Mouse (Mus musculus) liver, adult 2 months (tissue): ENCODE data around the gene Gm44502.

Experiments used
- CTCF ChIP-seq: fragments of 200-500 bp; IDR thresholded peaks from 2 replicates; pipeline ENCODE4 v1.5.1; 2011; ENCODE audit warnings: low read depth, low read length, control low read depth
- POLR2A ChIP-seq: fragments of 200-500 bp; IDR thresholded peaks from 2 replicates; pipeline ENCODE4 v1.6.1; 2011; ENCODE audit warnings: low read length, control low read depth; ENCODE audit not compliant: insufficient read depth; ENCODE audit errors: extremely low read depth

DNA sequence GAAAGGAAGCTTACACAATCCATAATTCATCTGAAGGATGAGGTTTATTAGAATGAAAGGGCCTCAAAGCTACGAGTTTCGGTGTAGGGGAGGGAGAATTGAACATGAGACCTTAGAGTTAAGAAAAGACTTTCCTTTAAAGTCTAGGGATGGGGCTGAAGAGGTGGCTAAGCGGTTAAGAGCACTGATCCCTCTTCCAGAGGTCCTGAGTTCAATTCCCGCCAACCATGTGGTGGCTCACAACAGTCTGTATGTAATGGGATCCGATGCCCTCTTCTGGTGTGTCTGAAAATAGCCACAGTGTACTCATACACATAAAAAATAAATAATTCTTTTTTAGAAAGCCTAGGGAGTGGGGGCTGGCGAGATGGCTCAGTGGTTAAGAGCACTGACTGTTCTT is 845 bp upstream of the Gm44502 start:
- TF ChIP-seq CTCF (no peak), POLR2A (no peak)
